Mouse (Mus musculus) left cerebral cortex, adult 2 months (tissue): ENCODE measurements around the gene Dscaml1. TPM values are rescaled to one million over a fixed set of nuclear protein-coding genes. Genes with fewer than 3 reads are reported as not detected.

Experiments
- DNase-seq, 2 experiments: peaks; one replicate each; pipeline ENCODE4 v3.0.0; 2021 to 2022; ENCODE audit warnings: low spot score in 2 of 2, mixed read lengths in 1 of 2; ENCODE audit errors: extremely low spot score in 1 of 2
- H3K27ac ChIP-seq: fragments of 200-600 bp; 2 replicates; pipeline ENCODE4 v1.8.1; 2022
- H3K4me3 ChIP-seq: fragments of 200-600 bp; 2 replicates; pipeline ENCODE4 v1.8.1; 2022
- CTCF ChIP-seq: fragments of 200-600 bp; IDR thresholded peaks from 2 replicates; pipeline ENCODE4 v1.8.1; 2022; ENCODE audit warnings: antibody characterized with exemption, mild to moderate bottlenecking, moderate library complexity
- intact Hi-C: fragments of 180-260 bp; cut with DNase I; formaldehyde crosslinking; loops from one replicate; pipeline ENCODE4 v1.15.1; 2025
- total RNA-seq, 2 experiments: library from RNA; stranded (reverse); gene quantifications; 2 replicates each; pipeline ENCODE4 v1.2.3; 2021

Dscaml1 gene
- total RNA-seq, 2 experiments from 2014 or later, result 58.0 to 61.5 TPM

GRCm38 (mm10) chr9:45787071-45787470 lies 360.6 kb downstream of the Dscaml1 start:
- H3K27ac ChIP-seq, result no peak overlapping the region
- H3K4me3 ChIP-seq, result no peak overlapping the region
- DNase-seq, result no peak
- TF ChIP-seq CTCF, result no peak
- intact Hi-C loops, result no loop called here

GRCm38 (mm10) chr9:45787547-45787946 lies 361.1 kb downstream of the Dscaml1 start:
- no peak for TF ChIP-seq CTCF
- no peak overlapping the region for H3K4me3 ChIP-seq
- intact Hi-C loops, result no loop called here
- no peak for DNase-seq
- H3K27ac ChIP-seq, result no peak overlapping the region

GRCm38 (mm10) chr9:45788405-45788804 lies 362.0 kb downstream of the Dscaml1 start:
- no peak overlapping the region for H3K4me3 ChIP-seq
- no peak for DNase-seq
- TF ChIP-seq CTCF, result no peak
- intact Hi-C loops, result no loop called here
- no peak overlapping the region for H3K27ac ChIP-seq

GRCm38 (mm10) chr9:45791456-45792142 lies 365.2 kb downstream of the Dscaml1 start:
- H3K4me3 ChIP-seq, result no peak overlapping the region
- no peak for DNase-seq
- intact Hi-C loops, result no loop called here
- no peak for TF ChIP-seq CTCF
- no peak overlapping the region for H3K27ac ChIP-seq

- no peak overlapping the region for H3K4me3 ChIP-seq
- no peak for DNase-seq
- TF ChIP-seq CTCF, result no peak
- H3K27ac ChIP-seq, result no peak overlapping the region
- intact Hi-C loops, result no loop called here
These were observed 365.8 kb downstream of the Dscaml1 start for GRCm38 (mm10) chr9:45792235-45792634.

GRCm38 (mm10) chr9:45793697-45794096 lies 367.3 kb downstream of the Dscaml1 start:
- TF ChIP-seq CTCF, result no peak
- no peak overlapping the region for H3K27ac ChIP-seq
- intact Hi-C loops, result no loop called here
- no peak for DNase-seq
- no peak overlapping the region for H3K4me3 ChIP-seq

GRCm38 (mm10) chr9:45795722-45796121 lies 369.3 kb downstream of the Dscaml1 start:
- intact Hi-C loops, result no loop called here
- H3K4me3 ChIP-seq, result no peak overlapping the region
- TF ChIP-seq CTCF, result no peak
- no peak overlapping the region for H3K27ac ChIP-seq
- no peak for DNase-seq

GRCm38 (mm10) chr9:45797271-45797670 lies 370.8 kb downstream of the Dscaml1 start:
- intact Hi-C loops, result no loop called here
- no peak for DNase-seq
- Histone ChIP-seq H3K4me3 (no peak overlapping the region), H3K27ac (no peak overlapping the region)
- TF ChIP-seq CTCF, result no peak

- DNase-seq, result no peak
- intact Hi-C loops, result no loop called here
- TF ChIP-seq CTCF, result no peak; the same call in none of the 2 replicates
- H3K4me3 ChIP-seq, result no peak overlapping the region
- no peak overlapping the region for H3K27ac ChIP-seq
These were observed 372.2 kb downstream of the Dscaml1 start for GRCm38 (mm10) chr9:45798467-45799164.

GRCm38 (mm10) chr9:45799402-45799801 lies 373.0 kb downstream of the Dscaml1 start:
- H3K27ac ChIP-seq, result no peak overlapping the region
- DNase-seq, result no peak
- no peak overlapping the region for H3K4me3 ChIP-seq
- intact Hi-C loops, result no loop called here
- TF ChIP-seq CTCF, result no peak

Other genes starting within 250 kb of the Dscaml1 start
- under 1 TPM; 0.63 to 0.75 TPM for gene BC049352, start 244.6 kb upstream of the Dscaml1 start, total RNA-seq
- not detected for gene Tmprss4, start 222.5 kb upstream of the Dscaml1 start, total RNA-seq
- gene Il10ra, start 157.5 kb upstream of the Dscaml1 start, total RNA-seq, result 1 to 10 TPM; 3.0 to 3.3 TPM
- not detected for gene Tmprss13, start 107.5 kb upstream of the Dscaml1 start, total RNA-seq
- 100 to 1,000 TPM; 106 to 107 TPM for gene Fxyd6, start 56.4 kb upstream of the Dscaml1 start, total RNA-seq
- 1 to 10 TPM; 4.8 to 6.5 TPM for gene Fxyd2, start 27.0 kb upstream of the Dscaml1 start, total RNA-seq